Mouse (Mus musculus) limb, embryonic 11.5 days (tissue): ENCODE data around the gene Ltf. TPM values are rescaled to one million over a fixed set of nuclear protein-coding genes. Genes with fewer than 3 reads are reported as not detected.

Experiments
- ATAC-seq: fragments of 200-750 bp; cut with Nextera tagmentation; 2 replicates; pipeline ENCODE4 v1.8.0; 2017; ENCODE audit warnings: low read depth; ENCODE audit not compliant: insufficient number of reproducible peaks, low FRiP score, low TSS enrichment
- DNase-seq: peaks from one replicate; pipeline ENCODE4 v3.0.0-alpha.2; 2015; ENCODE audit warnings: low spot score
- H3K27ac ChIP-seq: fragments of 300-500 bp; sonication (generic); replicated peaks from 2 replicates; pipeline ENCODE4 v1.5.1; 2014; ENCODE audit warnings: low read depth, mild to moderate bottlenecking, low read length
- H3K27me3 ChIP-seq: fragments of 300-500 bp; sonication (generic); 2 replicates; pipeline ENCODE4 v1.6.1; 2014; ENCODE audit warnings: mild to moderate bottlenecking, low read length, mixed read lengths; ENCODE audit not compliant: control insufficient read depth, insufficient read depth
- H3K36me3 ChIP-seq: fragments of 300-500 bp; sonication (generic); 2 replicates; pipeline ENCODE4 v1.6.1; 2014; ENCODE audit warnings: mild to moderate bottlenecking, low read length, moderate library complexity, mixed read lengths; ENCODE audit not compliant: control insufficient read depth, insufficient read depth
- H3K4me1 ChIP-seq: fragments of 300-500 bp; sonication (generic); 2 replicates; pipeline ENCODE4 v1.6.1; 2014; ENCODE audit warnings: low read length, mixed read lengths; ENCODE audit not compliant: control insufficient read depth, insufficient read depth
- H3K4me2 ChIP-seq: fragments of 300-500 bp; sonication (generic); 2 replicates; pipeline ENCODE4 v1.6.1; 2014; ENCODE audit warnings: low read depth, mild to moderate bottlenecking, moderate library complexity; ENCODE audit not compliant: severe bottlenecking
- H3K4me3 ChIP-seq: fragments of 300-500 bp; sonication (generic); 2 replicates; pipeline ENCODE4 v1.5.1; 2014; ENCODE audit warnings: low read depth, low read length
- H3K9ac ChIP-seq: fragments of 300-500 bp; sonication (generic); 2 replicates; pipeline ENCODE4 v1.6.1; 2014; ENCODE audit warnings: mild to moderate bottlenecking, low read length
- H3K9me3 ChIP-seq: fragments of 300-500 bp; sonication (generic); 2 replicates; pipeline ENCODE4 v1.6.1; 2016; ENCODE audit warnings: low read length; ENCODE audit not compliant: control insufficient read depth
- WGBS: fragments of 180-500 bp; shearing (Covaris S2); extraction: QIAGEN DNeasy Blood & Tissue Kit; methylation state at CpG from one replicate; pipeline ENCODE4 v1.1.7; 2014; 5-methylcytosine and 5-hydroxymethylcytosine counted together
- polyA plus RNA-seq: library from polyadenylated mRNA; unstranded; fragments of >200 nt; fragmentation: Nextera tagmentation; extraction: Ambion mirVana; gene quantifications from 2 replicates; pipeline ENCODE4 v1.2.1, GENCODE M21; 2014

Ltf gene
- polyA plus RNA-seq, 1 experiment from 2014 or later: 0.16 TPM

DNA sequence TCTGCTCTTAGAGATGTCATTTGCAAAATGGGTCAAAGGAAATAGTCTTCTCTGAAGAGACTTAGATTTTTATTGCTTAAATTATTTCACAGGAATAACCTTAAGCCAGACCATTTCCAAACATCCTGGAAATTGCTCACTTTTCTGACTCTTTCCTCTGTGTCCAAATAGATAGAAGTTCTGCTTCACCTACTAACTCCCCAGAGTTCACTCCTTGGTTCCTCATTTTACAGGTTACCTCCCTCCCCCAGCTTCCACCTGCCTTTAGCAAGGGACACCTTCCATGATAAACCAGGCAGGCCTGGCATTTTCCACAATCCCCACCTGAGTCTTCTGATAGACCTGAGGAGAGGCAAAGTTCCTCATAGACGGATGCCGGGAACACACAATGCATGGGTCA, 12.5 kb upstream of the Ltf start:
- 88% methylated on average over 2 of the region's 2 CpGs for WGBS
- H3K4me1 ChIP-seq: no peaks in the 10 kb centered on the region
- no peak overlapping the region for H3K4me2 ChIP-seq
- no peak for DNase-seq
- H3K9ac ChIP-seq: no peak overlapping the region
- no peak for ATAC-seq
- no peaks in the 10 kb centered on the region for H3K27me3 ChIP-seq
- no peak overlapping the region for H3K27ac ChIP-seq
- no peaks in the 10 kb centered on the region for H3K9me3 ChIP-seq
- H3K36me3 ChIP-seq: no peaks in the 10 kb centered on the region
- H3K4me3 ChIP-seq: no peak overlapping the region

DNA sequence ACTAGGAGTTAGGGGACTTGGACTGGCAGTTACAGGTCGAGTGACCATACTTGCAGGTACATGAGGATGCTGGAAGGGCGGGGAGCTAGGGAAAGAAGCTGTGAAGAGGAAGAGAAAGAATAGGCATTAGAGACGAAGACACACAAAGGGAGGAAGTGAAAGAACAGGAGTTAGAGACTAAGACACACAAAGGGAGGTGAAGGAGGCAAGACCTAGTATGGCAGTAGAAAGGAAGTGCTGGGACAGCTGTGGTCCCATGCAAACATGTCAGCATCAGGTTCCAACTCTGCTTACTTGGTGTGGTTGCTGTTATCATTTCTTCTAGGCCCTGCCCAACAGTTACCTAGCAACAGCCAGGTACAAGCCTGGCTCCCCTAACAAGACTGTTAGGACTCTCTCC, 9.3 kb upstream of the Ltf start:
- H3K9me3 ChIP-seq: no peaks in the 10 kb centered on the region
- no peaks in the 10 kb centered on the region for H3K4me1 ChIP-seq
- no peak for ATAC-seq
- H3K4me3 ChIP-seq: no peak overlapping the region
- H3K36me3 ChIP-seq: no peaks in the 10 kb centered on the region
- H3K27ac ChIP-seq: no peak overlapping the region
- no peak for DNase-seq
- no peaks in the 10 kb centered on the region for H3K27me3 ChIP-seq
- H3K4me2 ChIP-seq: no peak overlapping the region
- no peak overlapping the region for H3K9ac ChIP-seq
- WGBS: 66% methylated on average over 3 of the region's 3 CpGs

DNA sequence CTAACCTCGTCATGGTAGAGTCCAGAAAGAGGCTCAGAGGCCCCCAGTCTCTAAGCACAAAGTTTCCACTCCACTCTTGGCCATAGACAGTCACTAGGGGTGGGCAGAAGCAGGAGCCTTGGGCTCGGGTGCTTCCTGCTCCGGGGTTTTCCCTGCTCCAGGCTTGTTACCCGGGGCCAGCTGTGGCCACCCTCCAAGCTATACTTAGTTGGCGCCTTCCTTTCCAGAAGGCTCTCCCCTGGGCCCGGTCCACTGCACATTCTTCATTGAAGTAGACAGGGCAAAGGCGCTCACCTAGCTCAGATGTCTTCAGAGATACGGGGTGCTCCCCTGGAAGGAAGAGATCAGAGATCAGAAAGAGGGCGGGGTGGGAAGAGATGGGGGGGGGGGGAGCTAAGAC, 7.5 kb upstream of the Ltf start:
- H3K27ac ChIP-seq: no peak overlapping the region
- H3K27me3 ChIP-seq: no peaks in the 10 kb centered on the region
- no peak overlapping the region for H3K4me3 ChIP-seq
- H3K4me1 ChIP-seq: no peaks in the 10 kb centered on the region
- no peak overlapping the region for H3K4me2 ChIP-seq
- H3K36me3 ChIP-seq: no peaks in the 10 kb centered on the region
- DNase-seq (no peak), ATAC-seq (no peak)
- WGBS: 81% methylated on average over 9 of the region's 9 CpGs
- no peak overlapping the region for H3K9ac ChIP-seq
- H3K9me3 ChIP-seq: no peaks in the 10 kb centered on the region

DNA sequence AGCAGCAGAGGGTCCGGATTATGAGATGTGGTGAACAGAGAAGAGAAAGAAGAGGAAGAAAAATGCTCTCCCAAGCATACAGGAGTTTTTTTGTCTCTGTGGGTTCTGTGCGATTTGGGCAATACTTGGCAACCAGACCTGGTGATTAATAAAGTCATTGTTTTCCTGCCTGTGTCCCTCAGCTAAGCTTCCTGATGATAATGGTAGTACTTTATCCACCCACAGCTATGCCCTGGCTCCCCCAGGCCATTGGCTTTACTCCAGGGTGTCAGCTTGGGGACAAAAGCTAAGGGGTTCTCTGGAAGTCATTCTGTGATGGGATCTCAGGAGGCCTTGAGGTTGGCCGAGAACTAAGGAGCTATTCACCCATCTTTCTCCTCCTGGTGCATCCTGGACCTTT, 7.0 kb upstream of the Ltf start:
- no peak overlapping the region for H3K4me3 ChIP-seq
- H3K27ac ChIP-seq: no peak overlapping the region
- no peaks in the 10 kb centered on the region for H3K36me3 ChIP-seq
- ATAC-seq (no peak), DNase-seq (no peak)
- H3K27me3 ChIP-seq: no peaks in the 10 kb centered on the region
- H3K4me2 ChIP-seq: no peak overlapping the region
- H3K9ac ChIP-seq: no peak overlapping the region
- H3K4me1 ChIP-seq: no peaks in the 10 kb centered on the region
- WGBS: 88% methylated on average over 3 of the region's 3 CpGs
- no peaks in the 10 kb centered on the region for H3K9me3 ChIP-seq

DNA sequence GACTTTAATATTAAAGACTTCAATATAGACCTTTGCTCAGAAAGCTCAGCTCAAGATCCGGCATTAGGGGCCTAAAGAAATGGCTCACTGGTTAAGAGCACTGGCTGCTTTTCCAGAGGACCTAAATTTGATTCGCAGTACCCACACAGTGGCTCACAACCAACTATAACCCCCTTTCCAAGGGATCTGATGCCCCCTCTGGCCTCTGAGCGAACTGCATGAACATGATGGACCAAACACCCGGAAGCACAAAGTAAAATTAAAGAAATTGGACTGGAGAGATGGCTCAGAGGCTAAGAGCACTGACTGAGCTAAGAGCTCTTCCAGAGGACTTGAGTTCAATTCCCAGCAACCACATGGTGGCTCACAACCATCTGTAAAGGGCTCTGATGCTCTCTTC, 3.4 kb upstream of the Ltf start:
- Histone ChIP-seq H3K36me3 (no peaks in the 10 kb centered on the region), H3K27me3 (no peaks in the 10 kb centered on the region), H3K9me3 (no peaks in the 10 kb centered on the region), H3K4me1 (no peaks in the 10 kb centered on the region), H3K27ac (no peak overlapping the region), H3K4me3 (no peak overlapping the region), H3K9ac (no peak overlapping the region), H3K4me2 (no peak overlapping the region)
- ATAC-seq: no peak
- no peak for DNase-seq
- WGBS: 86% methylated on average over 4 of the region's 4 CpGs

DNA sequence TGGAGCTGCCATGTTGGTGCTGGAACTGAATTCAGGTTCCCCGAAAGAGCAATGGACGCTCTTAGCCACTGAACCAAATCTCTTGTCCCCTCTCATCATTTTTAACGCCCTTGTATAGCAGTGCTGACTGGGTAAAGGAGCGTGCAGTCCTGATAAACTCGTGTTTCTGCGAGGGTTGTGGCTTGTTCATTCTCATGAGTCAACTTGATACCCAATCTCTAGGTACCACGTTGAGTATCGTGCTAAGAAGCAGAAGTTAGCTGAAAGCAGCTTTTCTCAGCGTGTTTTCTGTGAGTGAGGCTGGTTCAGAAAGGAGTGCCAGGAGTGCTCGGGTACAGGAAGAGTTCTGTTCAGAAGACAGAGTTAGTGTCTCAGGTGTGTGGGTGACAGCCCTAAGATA, 7.7 kb downstream of the Ltf start:
- Histone ChIP-seq H3K27ac (no peak overlapping the region), H3K4me2 (no peak overlapping the region), H3K9me3 (no peaks in the 10 kb centered on the region), H3K4me3 (no peak overlapping the region), H3K27me3 (no peaks in the 10 kb centered on the region), H3K4me1 (no peaks in the 10 kb centered on the region), H3K36me3 (no peaks in the 10 kb centered on the region), H3K9ac (no peak overlapping the region)
- ATAC-seq (no peak), DNase-seq (no peak)
- whole genome bisulfite sequencing: 90% methylated on average over 10 of the region's 10 CpGs

DNA sequence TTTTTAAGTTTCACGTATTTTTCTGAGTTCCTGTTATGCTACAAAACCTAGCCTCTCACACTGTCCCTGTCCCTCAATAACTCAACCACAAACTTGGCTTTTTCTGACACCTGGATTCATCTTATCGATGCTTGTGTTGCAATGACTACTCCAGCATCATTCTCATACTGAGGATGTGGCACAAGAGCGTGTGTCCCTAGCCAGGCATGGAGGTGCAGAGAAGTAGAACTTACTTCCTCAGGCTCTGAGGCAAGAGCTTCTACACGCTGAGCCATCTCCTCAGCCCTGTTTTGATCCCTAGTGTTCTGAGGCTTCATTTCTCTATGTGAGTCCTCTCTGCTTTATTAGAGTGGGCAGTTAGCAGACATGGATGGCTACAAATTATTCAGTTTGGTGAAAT, 14.6 kb downstream of the Ltf start:
- H3K9ac ChIP-seq: no peak overlapping the region
- H3K4me1 ChIP-seq: no peaks in the 10 kb centered on the region
- H3K36me3 ChIP-seq: no peaks in the 10 kb centered on the region
- 88% methylated on average over 4 of the region's 4 CpGs for WGBS
- no peak overlapping the region for H3K4me2 ChIP-seq
- no peak for ATAC-seq
- no peak overlapping the region for H3K4me3 ChIP-seq
- H3K9me3 ChIP-seq: no peaks in the 10 kb centered on the region
- no peak overlapping the region for H3K27ac ChIP-seq
- no peaks in the 10 kb centered on the region for H3K27me3 ChIP-seq
- no peak for DNase-seq

DNA sequence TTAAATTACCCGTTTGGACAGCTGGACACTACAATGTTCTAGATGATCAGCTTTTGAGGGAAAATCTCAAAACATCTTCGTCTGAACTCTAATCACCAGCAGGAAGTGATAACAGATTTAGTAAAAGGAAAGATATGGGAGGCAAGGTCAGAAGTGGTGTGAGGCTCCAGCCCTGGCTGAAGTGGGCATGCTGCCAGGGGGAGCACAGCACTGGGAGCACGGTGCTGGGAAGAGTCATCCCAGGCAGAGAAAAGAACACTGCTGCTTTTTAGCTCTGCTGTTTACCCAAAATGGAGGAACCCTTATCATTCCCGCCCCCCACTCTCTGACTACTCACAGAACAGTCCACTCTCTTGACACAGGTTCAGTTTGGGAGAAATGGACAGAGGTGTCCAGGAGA, 20.9 kb downstream of the Ltf start:
- no peaks in the 10 kb centered on the region for H3K36me3 ChIP-seq
- no peak overlapping the region for H3K27ac ChIP-seq
- H3K4me2 ChIP-seq: no peak overlapping the region
- no peak overlapping the region for H3K4me3 ChIP-seq
- H3K4me1 ChIP-seq: no peaks in the 10 kb centered on the region
- H3K9ac ChIP-seq: no peak overlapping the region
- 85% methylated on average over 4 of the region's 4 CpGs for WGBS
- DNase-seq (no peak), ATAC-seq (no peak)
- H3K27me3 ChIP-seq: no peaks in the 10 kb centered on the region
- H3K9me3 ChIP-seq: no peaks in the 10 kb centered on the region

DNA sequence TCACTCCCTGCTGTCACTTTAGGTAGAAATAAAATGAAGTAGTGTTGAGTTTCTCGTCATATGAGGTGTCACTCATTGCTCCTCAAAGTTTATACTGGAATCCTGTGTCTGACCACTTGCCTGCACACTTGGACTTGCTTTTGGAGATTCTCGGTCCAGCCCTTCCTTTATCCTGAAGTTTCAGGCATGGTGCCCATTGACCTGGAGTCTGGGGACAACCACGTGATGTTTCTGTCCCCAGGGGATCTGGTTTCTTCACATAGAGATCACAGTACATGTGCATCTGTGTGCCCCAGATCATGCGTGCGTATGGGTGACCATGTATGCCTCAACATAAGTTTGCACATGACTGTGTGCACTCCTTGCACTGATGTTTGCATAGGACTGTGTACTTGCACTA, 23.2 kb downstream of the Ltf start:
- DNase-seq (no peak), ATAC-seq (no peak)
- H3K9me3 ChIP-seq: no peaks in the 10 kb centered on the region
- H3K36me3 ChIP-seq: no peaks in the 10 kb centered on the region
- H3K4me3 ChIP-seq: no peak overlapping the region
- no peak overlapping the region for H3K27ac ChIP-seq
- WGBS: 91% methylated on average over 5 of the region's 5 CpGs
- H3K4me1 ChIP-seq: no peaks in the 10 kb centered on the region
- no peak overlapping the region for H3K9ac ChIP-seq
- H3K27me3 ChIP-seq: no peaks in the 10 kb centered on the region
- H3K4me2 ChIP-seq: no peak overlapping the region
